Mouse (Mus musculus) spleen, postnatal 0 days (tissue): ENCODE data around the gene Uba1y. TPM values are rescaled to one million over a fixed set of nuclear protein-coding genes. Genes with fewer than 3 reads are reported as not detected.

Experiments
- polyA plus RNA-seq: library from polyadenylated mRNA; unstranded; fragments of >200 nt; fragmentation: Nextera tagmentation; extraction: Ambion mirVana; gene quantifications from 2 replicates; pipeline ENCODE4 v1.2.1, GENCODE M21; 2015

The Uba1y gene
- not detected in 2 replicates for polyA plus RNA-seq

DNA sequence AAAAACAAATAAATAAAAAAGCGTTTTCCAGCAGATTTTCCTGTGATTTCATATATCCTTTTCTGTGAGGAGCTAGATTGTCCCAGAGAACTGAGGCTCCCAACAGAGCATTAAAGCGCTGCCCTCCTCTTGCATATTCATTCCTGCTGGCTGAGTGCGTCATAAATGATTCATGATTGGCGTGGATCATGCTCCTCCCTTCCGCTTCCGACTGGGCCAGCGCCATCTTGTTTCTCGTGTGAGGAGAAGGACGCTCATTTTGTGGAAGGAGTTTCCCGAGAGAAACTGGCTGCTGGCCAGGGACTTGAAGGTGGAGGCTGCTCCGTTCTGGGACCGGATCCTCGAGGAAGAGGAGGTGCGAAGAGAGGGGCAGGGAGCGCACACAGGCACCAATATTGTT, at the start of gene Uba1y:
TSS of gene Uba1y (plus strand) at position 254 of the 400 bp plus-strand sequence.

DNA sequence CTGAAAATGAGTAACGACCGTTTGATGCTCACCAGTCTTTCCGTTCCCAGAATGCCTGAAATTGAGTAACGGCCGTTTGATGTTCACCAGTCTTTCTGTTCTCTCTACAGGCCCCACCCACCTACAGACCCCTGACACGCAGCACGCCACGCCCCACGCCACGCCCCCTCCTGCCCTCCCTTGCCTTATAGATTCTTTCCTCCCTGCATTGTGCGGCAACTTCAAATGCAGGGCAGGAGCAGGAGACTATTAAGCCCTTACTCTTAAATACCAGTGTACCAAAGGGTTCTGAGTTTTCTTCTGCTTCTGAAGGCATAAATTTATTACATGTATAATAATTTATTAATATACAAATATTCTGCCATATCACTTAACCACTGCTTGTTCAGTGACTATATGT, 21.1 kb upstream of the Uba1y start, which contains the start of gene Zfy1:
TSS of gene Zfy1 (minus strand) at position 101 of the 400 bp plus-strand sequence.

Other genes starting within 250 kb of the Uba1y start
- gene Zfy1, start 21.2 kb upstream of the Uba1y start, polyA plus RNA-seq: not detected in 2 replicates
- not detected in 2 replicates for gene Kdm5d, start 79.1 kb downstream of the Uba1y start, polyA plus RNA-seq
- not detected in 2 replicates for gene Eif2s3y, start 191.9 kb downstream of the Uba1y start, polyA plus RNA-seq